Comparison of ENCODE assay signal across 9 mouse cellular contexts in genomic region chr9:21332161-21333061, GRCm38 (mm10). TPM values are rescaled to one million over a fixed set of nuclear protein-coding genes. Genes with fewer than 3 reads are reported as not detected.
DNase-seq lines count a peak whose midpoint lies in the region; ATAC-seq lines count a peak whose summit lies in the region.
"Had no signal": no experiment of that assay in that cellular context is flagged by ENCODE, and none has a peak within 500 bp of the region (broad histone marks: within the 10 kb centered on the region; RNA-seq: fewer than 3 reads in every experiment).

No protein-coding gene starts in this region.

- no peaks in the 10 kb centered on the region for H3K27me3 ChIP-seq in heart, embryonic 10.5 days (ENCODE audit: insufficient read depth, poor library complexity, severe bottlenecking)
- no peaks in the 10 kb centered on the region for H3K27me3 ChIP-seq in embryonic facial prominence, embryonic 14.5 days (replicated peaks; ENCODE audit: control insufficient read depth, insufficient read depth, low read length)
- no peaks in the 10 kb centered on the region for H3K27me3 ChIP-seq in limb, embryonic 15.5 days

- H3K9me3 ChIP-seq in heart, embryonic 10.5 days = no peaks in the 10 kb centered on the region
- no peaks in the 10 kb centered on the region for H3K9me3 ChIP-seq in embryonic facial prominence, embryonic 14.5 days (ENCODE audit: control insufficient read depth, low read length)
- no peaks in the 10 kb centered on the region for H3K9me3 ChIP-seq in limb, embryonic 15.5 days

- no peak overlapping the region for H3K4me2 ChIP-seq in embryonic facial prominence, embryonic 14.5 days (ENCODE audit: low read depth, low read length)
- H3K4me2 ChIP-seq in limb, embryonic 15.5 days = no peak overlapping the region

- 40% methylated on average over 9 of the region's 9 CpGs for WGBS in heart, embryonic 10.5 days
- WGBS in embryonic facial prominence, embryonic 14.5 days = 19% methylated on average over 9 of the region's 9 CpGs
- WGBS in limb, embryonic 15.5 days = 27% methylated on average over 9 of the region's 9 CpGs

- no peak overlapping the region; the same call in 1 of the 2 replicates for H3K9ac ChIP-seq in embryonic facial prominence, embryonic 14.5 days (ENCODE audit: low read depth, low read length)
- no peak overlapping the region for H3K9ac ChIP-seq in limb, embryonic 15.5 days
- H3K9ac ChIP-seq: liver, embryonic 14.5 days had no signal

- peak overlapping the region; percentile 52; the same call in 1 of the 2 replicates for H3K27ac ChIP-seq in heart, embryonic 10.5 days
- peak overlapping the region; percentile 40 for H3K27ac ChIP-seq in embryonic facial prominence, embryonic 14.5 days (replicated peaks; ENCODE audit: low read depth, low read length)
- H3K27ac ChIP-seq in limb, embryonic 15.5 days = 0 out of 2 replicates have a peak overlapping the region, but pooled peaks have one; percentile 9
- H3K27ac ChIP-seq: liver, embryonic 14.5 days had no signal

- 0 out of 2 replicates have a peak, but pooled peaks have one; percentile 13 for ATAC-seq in embryonic facial prominence, embryonic 14.5 days (ENCODE audit: low read depth)
- ATAC-seq in limb, embryonic 15.5 days (ENCODE audit: insufficient number of reproducible peaks, low FRiP score, low TSS enrichment, low read depth) = no peak

- no peak for DNase-seq in heart, embryonic 10.5 days (ENCODE audit: low spot score)
- DNase-seq in heart, adult 8-10 months (ENCODE audit: low spot score) = no peak
- peak; percentile 69 for DNase-seq in 3134 (ENCODE audit: extremely low read depth, insufficient read length, low spot score)
- DNase-seq in embryonic facial prominence, embryonic 14.5 days (ENCODE audit: low spot score) = no peak
- no peak for DNase-seq in embryo, embryonic 9.5 days (ENCODE audit: extremely low spot score)
- no peak for DNase-seq in right cerebral cortex, postnatal 25 days
- DNase-seq in frontal cortex, postnatal 14 days (ENCODE audit: low spot score in 2 of 2) = no peak

- H3K4me1 ChIP-seq in heart, embryonic 10.5 days = peaks cover 48% of the 10 kb centered on the region
- peaks cover 11% of the 10 kb centered on the region for H3K4me1 ChIP-seq in embryonic facial prominence, embryonic 14.5 days (ENCODE audit: control insufficient read depth, insufficient read depth, low read length)
- H3K4me1 ChIP-seq in limb, embryonic 15.5 days = peaks cover 11% of the 10 kb centered on the region

- no peak overlapping the region for H3K4me3 ChIP-seq in heart, embryonic 10.5 days
- H3K4me3 ChIP-seq in embryonic facial prominence, embryonic 14.5 days (ENCODE audit: low read depth, low read length) = no peak overlapping the region
- H3K4me3 ChIP-seq in limb, embryonic 15.5 days = no peak overlapping the region

- 0 out of 2 replicates have a peak, but pooled peaks cover 5% of the 10 kb centered on the region for H3K36me3 ChIP-seq in heart, embryonic 10.5 days
- H3K36me3 ChIP-seq in embryonic facial prominence, embryonic 14.5 days (ENCODE audit: control insufficient read depth, insufficient read depth, low read length) = no peaks in the 10 kb centered on the region
- no peaks in the 10 kb centered on the region for H3K36me3 ChIP-seq in limb, embryonic 15.5 days

RNA-seq across cellular contexts. Expression of gene Slc44a2, which starts 11.9 kb away (rescaled TPM):
- polyA plus RNA-seq in heart, embryonic 10.5 days (2016; fragmentation: Nextera tagmentation; extraction: Ambion mirVana) = 69.2 and 70.4 TPM in 2 replicates
- 100 to 1,000 TPM in 1 of 4 experiments, 10 to 100 TPM in 3; 90.2 to 124 (median 94.3) TPM for total RNA-seq in heart, adult 8-10 months (2022)
- polyA plus RNA-seq in embryonic facial prominence, embryonic 14.5 days (2014; fragmentation: Nextera tagmentation; extraction: Ambion mirVana) = 111 and 132 TPM in 2 replicates
- 137 and 150 TPM in 2 replicates for polyA plus RNA-seq in limb, embryonic 15.5 days (2015; fragmentation: Nextera tagmentation; extraction: Ambion mirVana)

RNA-seq across cellular contexts. Expression of gene Ap1m2, which starts 20.3 kb away (rescaled TPM):
- 2.0 and 6.1 TPM in 2 replicates for polyA plus RNA-seq in heart, embryonic 10.5 days (2016; fragmentation: Nextera tagmentation; extraction: Ambion mirVana)
- not detected for total RNA-seq in heart, adult 8-10 months (2022)
- polyA plus RNA-seq in embryonic facial prominence, embryonic 14.5 days (2014; fragmentation: Nextera tagmentation; extraction: Ambion mirVana) = 20.8 and 22.7 TPM in 2 replicates
- polyA plus RNA-seq in limb, embryonic 15.5 days (2015; fragmentation: Nextera tagmentation; extraction: Ambion mirVana) = 42.3 and 43.2 TPM in 2 replicates

RNA-seq across cellular contexts. Expression of gene Ilf3, which starts 35.3 kb away (rescaled TPM):
- 166 and 197 TPM in 2 replicates for polyA plus RNA-seq in heart, embryonic 10.5 days (2016; fragmentation: Nextera tagmentation; extraction: Ambion mirVana)
- total RNA-seq in heart, adult 8-10 months (2022) = 10 to 100 TPM; 28.2 to 31.4 (median 29.8) TPM
- polyA plus RNA-seq in embryonic facial prominence, embryonic 14.5 days (2014; fragmentation: Nextera tagmentation; extraction: Ambion mirVana) = 139 and 177 TPM in 2 replicates
- polyA plus RNA-seq in limb, embryonic 15.5 days (2015; fragmentation: Nextera tagmentation; extraction: Ambion mirVana) = 169 and 174 TPM in 2 replicates

RNA-seq across cellular contexts. Expression of gene Cdkn2d, which starts 41.2 kb away (rescaled TPM):
- 69.0 and 93.4 TPM in 2 replicates for polyA plus RNA-seq in heart, embryonic 10.5 days (2016; fragmentation: Nextera tagmentation; extraction: Ambion mirVana)
- 10 to 100 TPM; 15.1 to 17.7 (median 16.7) TPM for total RNA-seq in heart, adult 8-10 months (2022)
- polyA plus RNA-seq in embryonic facial prominence, embryonic 14.5 days (2014; fragmentation: Nextera tagmentation; extraction: Ambion mirVana) = 57.2 and 57.7 TPM in 2 replicates
- polyA plus RNA-seq in limb, embryonic 15.5 days (2015; fragmentation: Nextera tagmentation; extraction: Ambion mirVana) = 55.3 and 60.1 TPM in 2 replicates

RNA-seq across cellular contexts. Expression of gene Kri1, which starts 44.6 kb away (rescaled TPM):
- 14.5 and 21.3 TPM in 2 replicates for polyA plus RNA-seq in heart, embryonic 10.5 days (2016; fragmentation: Nextera tagmentation; extraction: Ambion mirVana)
- total RNA-seq in heart, adult 8-10 months (2022) = 10 to 100 TPM; 16.2 to 18.3 (median 17.3) TPM
- polyA plus RNA-seq in embryonic facial prominence, embryonic 14.5 days (2014; fragmentation: Nextera tagmentation; extraction: Ambion mirVana) = 11.0 and 14.4 TPM in 2 replicates
- polyA plus RNA-seq in limb, embryonic 15.5 days (2015; fragmentation: Nextera tagmentation; extraction: Ambion mirVana) = 13.1 and 18.4 TPM in 2 replicates
